10 mouse cellular contexts compared by ENCODE assay signal in the genomic region with DNA sequence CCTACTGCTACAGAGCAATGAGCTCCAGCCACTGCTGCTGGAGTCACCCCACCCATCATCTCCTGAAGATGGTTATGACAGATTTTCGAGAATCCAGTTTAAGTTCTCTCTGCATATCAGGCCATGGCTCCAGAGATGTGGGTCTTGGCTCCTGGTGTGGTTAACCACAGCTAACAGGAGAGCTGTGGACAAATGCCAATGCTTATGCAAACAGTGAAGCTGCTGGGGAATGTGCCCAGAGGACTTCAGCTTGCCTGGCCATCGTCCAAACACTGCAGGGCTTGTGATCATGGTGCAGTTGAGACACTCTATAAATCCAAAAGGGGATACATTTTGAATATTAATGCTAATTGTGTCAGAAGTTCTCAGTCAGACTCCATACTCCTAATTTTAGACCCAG.
A peak's percentile ranks its signal among the peaks of the same experiment; 100 is the strongest.
DNase-seq lines count a peak whose midpoint lies in the region; ATAC-seq and TF ChIP-seq lines count a peak whose summit lies in the region.
"Had no signal": no experiment of that assay in that cellular context is flagged by ENCODE, and none has a peak within 500 bp of the region (broad histone marks: within the 10 kb centered on the region; RNA-seq: fewer than 3 reads in every experiment).

No protein-coding gene starts in this region.

- H3K9me3 ChIP-seq in forebrain, postnatal 0 days (ENCODE audit: low read length) = no peaks in the 10 kb centered on the region
- no peaks in the 10 kb centered on the region for H3K9me3 ChIP-seq in forebrain, embryonic 10.5 days
- no peaks in the 10 kb centered on the region for H3K9me3 ChIP-seq in stomach, embryonic 16.5 days (replicated peaks; ENCODE audit: control insufficient read depth, low read length)
- H3K9me3 ChIP-seq in stomach, postnatal 0 days (ENCODE audit: control insufficient read depth, low read length) = no peaks in the 10 kb centered on the region
- no peaks in the 10 kb centered on the region for H3K9me3 ChIP-seq in intestine, embryonic 16.5 days (ENCODE audit: control insufficient read depth, low read length)
- H3K9me3 ChIP-seq: heart, embryonic 13.5 days; liver, embryonic 13.5 days had no signal

- WGBS in forebrain, postnatal 0 days = 50% methylated on average over 2 of the region's 2 CpGs
- 81% methylated on average over 2 of the region's 2 CpGs for WGBS in forebrain, embryonic 10.5 days
- WGBS in stomach, embryonic 16.5 days = 49% methylated on average over 2 of the region's 2 CpGs
- WGBS in stomach, postnatal 0 days = 32% methylated on average over 2 of the region's 2 CpGs
- WGBS in intestine, embryonic 16.5 days = 62% methylated on average over 2 of the region's 2 CpGs

- H3K36me3 ChIP-seq in forebrain, postnatal 0 days (ENCODE audit: insufficient read depth) = no peaks in the 10 kb centered on the region
- H3K36me3 ChIP-seq in forebrain, embryonic 10.5 days (replicated peaks) = no peaks in the 10 kb centered on the region
- H3K36me3 ChIP-seq in stomach, embryonic 16.5 days (ENCODE audit: control insufficient read depth, insufficient read depth, low read length) = no peaks in the 10 kb centered on the region
- no peaks in the 10 kb centered on the region for H3K36me3 ChIP-seq in stomach, postnatal 0 days (ENCODE audit: control insufficient read depth, insufficient read depth, low read length)
- no peaks in the 10 kb centered on the region for H3K36me3 ChIP-seq in intestine, embryonic 16.5 days (ENCODE audit: control insufficient read depth, insufficient read depth, low read length)
- H3K36me3 ChIP-seq: heart, embryonic 13.5 days; liver, embryonic 13.5 days had no signal

- H3K4me1 ChIP-seq in forebrain, postnatal 0 days (ENCODE audit: insufficient read depth) = no peaks in the 10 kb centered on the region
- peaks cover 11% of the 10 kb centered on the region for H3K4me1 ChIP-seq in forebrain, embryonic 10.5 days
- H3K4me1 ChIP-seq in stomach, embryonic 16.5 days (ENCODE audit: control insufficient read depth, insufficient read depth, low read length) = no peaks in the 10 kb centered on the region
- no peaks in the 10 kb centered on the region for H3K4me1 ChIP-seq in stomach, postnatal 0 days (replicated peaks; ENCODE audit: control insufficient read depth, insufficient read depth)
- no peaks in the 10 kb centered on the region for H3K4me1 ChIP-seq in intestine, embryonic 16.5 days (ENCODE audit: control insufficient read depth, insufficient read depth, low read length)
- H3K4me1 ChIP-seq: liver, embryonic 13.5 days had no signal

- no peak overlapping the region for H3K27ac ChIP-seq in forebrain, postnatal 0 days (ENCODE audit: low read depth, low read length)
- H3K27ac ChIP-seq in forebrain, embryonic 10.5 days = no peak overlapping the region
- no peak overlapping the region for H3K27ac ChIP-seq in stomach, embryonic 16.5 days (ENCODE audit: low read length)
- H3K27ac ChIP-seq in stomach, postnatal 0 days (replicated peaks) = no peak overlapping the region
- H3K27ac ChIP-seq in intestine, embryonic 16.5 days (ENCODE audit: low read length) = no peak overlapping the region
- H3K27ac ChIP-seq: heart, embryonic 13.5 days; liver, embryonic 13.5 days had no signal

- no peak for ATAC-seq in forebrain, postnatal 0 days
- peak; percentile 40; the same call in 1 of the 2 replicates for ATAC-seq in stomach, embryonic 16.5 days (ENCODE audit: insufficient read depth, low FRiP score)
- ATAC-seq in stomach, postnatal 0 days (ENCODE audit: low FRiP score, low TSS enrichment) = no peak
- no peak for ATAC-seq in intestine, embryonic 16.5 days

- no peak overlapping the region for H3K4me3 ChIP-seq in forebrain, postnatal 0 days (ENCODE audit: low read depth, low read length)
- H3K4me3 ChIP-seq in forebrain, embryonic 10.5 days = no peak overlapping the region
- H3K4me3 ChIP-seq in stomach, embryonic 16.5 days (replicated peaks; ENCODE audit: low read length) = no peak overlapping the region
- H3K4me3 ChIP-seq in stomach, postnatal 0 days (ENCODE audit: low read depth, low read length) = no peak overlapping the region
- H3K4me3 ChIP-seq in intestine, embryonic 16.5 days (ENCODE audit: low read length) = no peak overlapping the region
- H3K4me3 ChIP-seq: heart, embryonic 13.5 days; liver, embryonic 13.5 days had no signal

- no peak for TF ChIP-seq EP300 in stomach, postnatal 0 days (optimal IDR thresholded peaks at IDR 0.05)

- no peaks in the 10 kb centered on the region for H3K27me3 ChIP-seq in forebrain, postnatal 0 days (ENCODE audit: insufficient read depth, low read length)
- H3K27me3 ChIP-seq in forebrain, embryonic 10.5 days (ENCODE audit: poor library complexity, severe bottlenecking) = no peaks in the 10 kb centered on the region
- H3K27me3 ChIP-seq in stomach, embryonic 16.5 days (ENCODE audit: control insufficient read depth, insufficient read depth, low read length) = no peaks in the 10 kb centered on the region
- no peaks in the 10 kb centered on the region for H3K27me3 ChIP-seq in stomach, postnatal 0 days (ENCODE audit: control insufficient read depth, insufficient read depth, low read length)
- H3K27me3 ChIP-seq in intestine, embryonic 16.5 days (replicated peaks; ENCODE audit: control insufficient read depth, insufficient read depth, low read length) = no peaks in the 10 kb centered on the region
- H3K27me3 ChIP-seq: heart, embryonic 13.5 days; liver, embryonic 13.5 days had no signal

- no peak overlapping the region for H3K4me2 ChIP-seq in forebrain, postnatal 0 days (ENCODE audit: low read depth)
- no peak overlapping the region for H3K4me2 ChIP-seq in stomach, embryonic 16.5 days (ENCODE audit: low read depth, low read length)
- no peak overlapping the region for H3K4me2 ChIP-seq in stomach, postnatal 0 days (replicated peaks; ENCODE audit: low read depth)
- no peak overlapping the region for H3K4me2 ChIP-seq in intestine, embryonic 16.5 days (ENCODE audit: low read depth, low read length)
- H3K4me2 ChIP-seq: heart, embryonic 13.5 days; liver, embryonic 13.5 days had no signal

- no peak overlapping the region for H3K9ac ChIP-seq in forebrain, postnatal 0 days
- no peak overlapping the region for H3K9ac ChIP-seq in stomach, embryonic 16.5 days (ENCODE audit: low read length)
- H3K9ac ChIP-seq in stomach, postnatal 0 days (ENCODE audit: low read length) = no peak overlapping the region
- H3K9ac ChIP-seq in intestine, embryonic 16.5 days (ENCODE audit: low read depth, low read length) = no peak overlapping the region
- H3K9ac ChIP-seq: heart, embryonic 13.5 days; liver, embryonic 13.5 days had no signal

- peak; percentile 42 for DNase-seq in forebrain, postnatal 0 days
- DNase-seq in forebrain, embryonic 10.5 days (ENCODE audit: extremely low spot score, low spot score) = no peak
- no peak for DNase-seq in stomach, postnatal 0 days (ENCODE audit: low spot score)
- DNase-seq in kidney, postnatal 36 days = peak; percentile 78 to 79
- DNase-seq in right cerebral cortex, postnatal 4 days = peak; percentile 55
- no peak for DNase-seq in spleen, postnatal 36 days (ENCODE audit: low spot score in 2 of 2)
- DNase-seq: liver, embryonic 13.5 days had no signal

- TF ChIP-seq CTCF in forebrain, postnatal 0 days (IDR thresholded peaks at IDR 0.05; ENCODE audit: low read depth) = no peak
- TF ChIP-seq CTCF in stomach, postnatal 0 days (IDR thresholded peaks at IDR 0.05; ENCODE audit: low read depth) = no peak

Comparison
In these comparisons a context has a peak if more than half of its experiments do, and no peak if none do; other contexts are left out.
1. DNase-seq: peak in forebrain, postnatal 0 days (single experiment), kidney, postnatal 36 days (2 of 2) and right cerebral cortex, postnatal 4 days (single experiment); none in forebrain, embryonic 10.5 days (single experiment), stomach, postnatal 0 days (single experiment) and spleen, postnatal 36 days (0 of 2).